Mouse (Mus musculus): ENCODE data around the gene N4bp2l2. TPM values are rescaled to one million over a fixed set of nuclear protein-coding genes. Genes with fewer than 3 reads are reported as not detected.

The N4bp2l2 gene
- total RNA-seq, 1 experiment from 2014 or later: 187 TPM

- ATAC-seq (replicated peaks; ENCODE audit: low read depth, poor library complexity, severe bottlenecking): peak; percentile 29
Measured at GRCm38 (mm10) chr5:150599301-150600294, 66.4 kb downstream of the N4bp2l2 start.

DNA sequence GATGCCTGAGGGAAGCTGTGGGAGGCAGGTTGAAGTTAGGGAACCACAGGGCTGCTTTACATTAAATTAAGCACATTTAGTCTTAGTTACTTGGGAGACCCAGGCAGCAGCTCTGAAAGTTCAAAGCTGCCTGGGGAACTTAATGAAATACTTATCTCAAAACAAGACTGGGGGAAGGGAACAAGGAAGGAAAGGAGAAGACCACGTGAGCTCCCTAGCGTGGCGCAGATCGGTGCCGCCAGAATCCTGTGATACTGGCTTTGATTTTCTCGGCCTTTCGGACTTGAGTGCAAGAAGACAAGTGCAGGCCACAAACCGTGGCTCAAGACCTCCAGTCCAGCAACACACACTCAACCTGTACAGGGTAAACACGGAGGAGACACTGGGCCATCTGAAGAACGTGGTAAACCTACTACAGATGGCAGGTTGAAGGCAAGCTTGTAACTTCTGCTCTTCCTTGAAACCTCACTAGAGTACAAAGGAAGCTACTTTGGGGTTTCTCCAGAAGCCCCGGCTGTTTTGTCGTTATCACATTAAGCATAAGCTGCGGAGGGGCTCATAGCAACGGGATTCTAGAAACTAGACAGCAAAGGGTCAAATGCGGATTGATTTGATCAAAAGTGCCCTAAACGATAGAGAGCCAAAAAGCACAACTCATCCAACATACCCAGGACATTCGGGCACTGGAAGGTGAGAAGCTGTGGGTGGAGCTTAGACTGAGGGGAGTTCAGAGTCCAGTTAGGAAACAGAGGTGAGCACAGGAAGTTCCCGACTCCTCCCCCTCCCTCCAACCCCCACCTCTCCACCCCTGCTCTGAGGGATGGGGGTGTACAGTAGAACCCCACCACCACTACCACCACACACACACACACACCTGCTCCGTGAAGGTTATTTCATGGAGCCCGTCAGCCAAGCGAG is 67.5 kb downstream of the N4bp2l2 start:
- ATAC-seq (replicated peaks; ENCODE audit: low read depth, poor library complexity, severe bottlenecking): no peak

GRCm38 (mm10) chr5:150597088-150597487 is 68.9 kb downstream of the N4bp2l2 start, which contains the start of gene N4bp2l1:
Gene N4bp2l1 (minus strand): TSS chr5:150597188.
- ATAC-seq (replicated peaks; ENCODE audit: low read depth, poor library complexity, severe bottlenecking): no peak

- ATAC-seq (replicated peaks; ENCODE audit: low read depth, poor library complexity, severe bottlenecking): peak; percentile 43
Measured at GRCm38 (mm10) chr5:150595366-150596016, 70.5 kb downstream of the N4bp2l2 start.

GRCm38 (mm10) chr5:150594649-150595339 is 71.2 kb downstream of the N4bp2l2 start:
- ATAC-seq (replicated peaks; ENCODE audit: low read depth, poor library complexity, severe bottlenecking): no peak

DNA sequence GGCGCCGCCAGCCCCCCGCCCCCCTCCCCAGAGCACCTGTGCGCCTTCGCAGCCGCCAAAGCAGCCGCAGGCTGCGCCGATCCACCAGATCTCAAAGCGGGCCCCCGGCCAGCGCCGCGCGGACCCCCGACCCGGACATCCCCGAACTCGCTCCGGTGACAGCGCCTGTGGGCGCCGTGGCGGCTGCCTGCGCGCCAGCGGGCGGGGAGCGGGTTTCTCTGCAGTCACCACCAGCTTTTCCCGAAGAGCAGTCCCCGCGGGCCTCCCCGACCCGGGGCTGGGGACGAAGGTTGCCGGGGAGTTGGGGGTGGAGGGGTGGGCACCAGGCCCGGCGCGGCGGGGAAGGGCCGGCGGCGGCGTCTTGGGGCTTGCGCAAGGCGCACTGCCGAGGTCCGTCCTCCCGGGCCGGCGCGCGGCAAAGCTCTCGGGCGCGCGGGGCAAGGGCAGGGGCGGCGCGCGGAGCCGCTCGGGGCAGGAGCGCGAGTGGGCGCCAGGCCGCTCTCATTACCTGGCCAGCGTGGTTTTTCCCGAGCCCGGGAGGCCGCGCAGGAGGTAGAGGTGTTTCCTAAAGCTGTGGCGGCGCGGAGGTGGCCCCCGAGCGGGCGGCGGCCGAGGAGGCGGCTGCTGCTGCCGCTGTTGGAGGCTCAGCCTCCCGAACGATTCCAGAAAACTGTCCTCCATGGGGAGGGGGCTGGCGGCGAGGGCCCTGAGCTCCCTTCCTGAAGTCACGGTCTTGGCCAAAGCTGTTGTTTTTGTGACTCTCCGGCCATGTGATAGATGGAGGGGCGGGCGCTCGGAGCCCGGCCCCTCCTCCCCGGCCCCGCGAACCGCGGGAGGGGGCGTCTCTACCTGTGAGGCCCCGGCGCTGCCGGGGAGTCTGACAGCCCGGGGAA is 72.0 kb downstream of the N4bp2l2 start:
- peak; percentile 7; the same call in 1 of the 2 replicates for ATAC-seq (replicated peaks; ENCODE audit: low read depth, poor library complexity, severe bottlenecking)

- peak; percentile 19 for ATAC-seq (replicated peaks; ENCODE audit: low read depth, poor library complexity, severe bottlenecking)
Measured at GRCm38 (mm10) chr5:150592904-150593755, 72.9 kb downstream of the N4bp2l2 start.

- peak; percentile 67 for ATAC-seq (replicated peaks; ENCODE audit: low read depth, poor library complexity, severe bottlenecking)
Measured at GRCm38 (mm10) chr5:150592186-150592903, 73.6 kb downstream of the N4bp2l2 start.

DNA sequence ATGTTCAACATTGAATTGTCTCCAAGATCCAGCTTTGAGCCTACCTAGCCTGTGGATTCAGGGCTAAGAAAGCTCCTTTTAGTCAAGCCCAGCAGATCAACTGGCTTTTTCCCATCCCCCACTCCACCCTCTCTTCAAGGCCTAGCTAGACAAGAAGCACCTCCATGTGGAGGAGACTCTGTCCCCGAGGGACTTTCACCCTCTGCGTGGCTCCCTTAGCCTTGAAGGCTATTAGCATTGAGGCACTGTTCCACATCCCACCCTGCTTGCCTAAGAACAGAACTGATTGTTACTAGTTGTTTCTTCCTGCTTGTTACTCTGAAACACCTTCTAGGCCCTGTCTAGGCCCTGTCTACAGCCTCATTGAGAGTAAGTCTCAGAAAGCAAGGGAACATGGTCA is 76.0 kb downstream of the N4bp2l2 start:
- no peak for ATAC-seq (replicated peaks; ENCODE audit: low read depth, poor library complexity, severe bottlenecking)

DNA sequence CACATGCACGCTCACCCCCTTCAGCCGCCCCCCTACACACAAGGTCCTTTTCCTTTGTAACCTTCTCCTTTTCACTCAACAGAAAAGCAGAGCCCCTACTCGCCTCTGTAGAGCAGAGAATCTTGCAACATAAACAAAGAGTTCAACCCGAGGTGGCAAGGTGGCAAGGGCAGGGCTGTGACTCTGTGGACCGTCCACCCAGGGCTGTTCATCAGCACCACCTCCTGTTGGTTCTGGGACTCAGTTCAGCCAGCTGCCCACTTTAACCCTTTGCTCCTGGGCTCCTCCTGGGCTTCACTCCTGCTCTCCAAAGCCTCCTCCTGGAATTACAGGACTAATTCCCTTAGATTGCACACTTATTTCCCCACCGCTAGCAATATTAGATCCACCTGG is 81.7 kb downstream of the N4bp2l2 start:
- ATAC-seq (replicated peaks; ENCODE audit: low read depth, poor library complexity, severe bottlenecking): no peak

DNA sequence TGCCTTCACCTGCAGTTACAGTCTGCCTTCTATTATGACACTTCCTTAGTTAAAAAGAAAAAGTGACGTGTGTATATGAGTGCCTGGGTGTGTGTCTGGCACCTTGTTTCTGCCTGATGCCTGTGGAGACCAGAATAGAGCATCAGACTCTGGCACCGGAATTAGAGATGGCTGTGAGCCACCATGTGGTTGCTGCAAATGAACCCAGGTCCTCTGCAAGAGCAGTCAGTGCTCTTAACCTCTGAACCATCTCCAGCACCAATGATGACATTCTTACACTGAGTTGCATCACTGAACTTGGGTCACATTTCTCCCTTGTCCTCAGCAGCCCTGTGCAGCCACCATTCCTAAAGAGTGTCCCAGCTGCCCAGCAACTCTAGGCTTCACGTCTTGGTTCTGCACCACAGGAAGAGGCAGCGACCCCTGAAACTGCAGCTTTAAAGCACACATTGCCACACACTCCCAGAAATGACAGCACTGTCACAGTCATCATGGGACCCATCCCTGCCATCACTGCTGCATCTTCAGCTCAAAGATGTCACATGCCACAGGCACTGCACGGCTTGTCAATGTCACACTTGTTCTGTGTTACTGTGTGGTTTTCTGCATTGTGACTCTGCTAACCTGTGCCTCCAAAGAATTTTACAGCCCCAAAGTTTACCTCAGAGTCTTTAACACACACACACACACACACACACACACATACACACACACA is 82.2 kb downstream of the N4bp2l2 start:
- ATAC-seq (replicated peaks; ENCODE audit: low read depth, poor library complexity, severe bottlenecking): peak; percentile 31; the same call in 1 of the 2 replicates

- ATAC-seq (replicated peaks; ENCODE audit: low read depth, poor library complexity, severe bottlenecking): no peak
Measured at GRCm38 (mm10) chr5:150583181-150583580, 82.8 kb downstream of the N4bp2l2 start.

GRCm38 (mm10) chr5:150581180-150581579 is 84.8 kb downstream of the N4bp2l2 start:
- no peak for ATAC-seq (replicated peaks; ENCODE audit: low read depth, poor library complexity, severe bottlenecking)

- ATAC-seq (replicated peaks; ENCODE audit: low read depth, poor library complexity, severe bottlenecking): peak; percentile 74
Measured at GRCm38 (mm10) chr5:150578613-150579171, 87.3 kb downstream of the N4bp2l2 start.

GRCm38 (mm10) chr5:150576832-150577231 is 89.2 kb downstream of the N4bp2l2 start:
- no peak for ATAC-seq (replicated peaks; ENCODE audit: low read depth, poor library complexity, severe bottlenecking)

- no peak for ATAC-seq (replicated peaks; ENCODE audit: low read depth, poor library complexity, severe bottlenecking)
Measured at GRCm38 (mm10) chr5:150574885-150575284, 91.1 kb downstream of the N4bp2l2 start.

Data from common myeloid progenitor, adult 5-6 weeks (primary cell).